Mouse (Mus musculus) limb, embryonic 14.5 days (tissue): ENCODE measurements around the gene Tmem72. TPM values are rescaled to one million over a fixed set of nuclear protein-coding genes. Genes with fewer than 3 reads are reported as not detected.

ENCODE experiments used
- ATAC-seq: fragments of 200-750 bp; cut with Nextera tagmentation; 2 replicates; pipeline ENCODE4 v1.8.0; 2017; ENCODE audit warnings: low read depth, moderate number of reproducible peaks, moderate TSS enrichment; ENCODE audit not compliant: low FRiP score
- DNase-seq: peaks from one replicate; pipeline ENCODE4 v3.0.0-alpha.2; 2015; ENCODE audit warnings: low spot score
- H3K27ac ChIP-seq: fragments of 300-500 bp; sonication (generic); replicated peaks from 2 replicates; pipeline ENCODE4 v1.5.1; 2014; ENCODE audit warnings: low read depth, mild to moderate bottlenecking, low read length, moderate library complexity, mixed read lengths
- H3K27me3 ChIP-seq: fragments of 300-500 bp; sonication (generic); 2 replicates; pipeline ENCODE4 v1.6.1; 2014; ENCODE audit warnings: low read length, mixed read lengths; ENCODE audit not compliant: control insufficient read depth, insufficient read depth
- H3K36me3 ChIP-seq: fragments of 300-500 bp; sonication (generic); 2 replicates; pipeline ENCODE4 v1.6.1; 2014; ENCODE audit warnings: mild to moderate bottlenecking, low read length, moderate library complexity, mixed read lengths; ENCODE audit not compliant: control insufficient read depth, insufficient read depth
- H3K4me1 ChIP-seq: fragments of 300-500 bp; sonication (generic); 2 replicates; pipeline ENCODE4 v1.6.1; 2014; ENCODE audit warnings: antibody characterized with exemption, low read length, mixed read lengths; ENCODE audit not compliant: control insufficient read depth, insufficient read depth
- H3K4me2 ChIP-seq: fragments of 300-500 bp; sonication (generic); replicated peaks from 2 replicates; pipeline ENCODE4 v1.6.1; 2014; ENCODE audit warnings: low read depth, mild to moderate bottlenecking, low read length, moderate library complexity; ENCODE audit not compliant: severe bottlenecking
- H3K4me3 ChIP-seq: fragments of 300-500 bp; sonication (generic); replicated peaks from 2 replicates; pipeline ENCODE4 v1.5.1; 2014; ENCODE audit warnings: low read length
- H3K9ac ChIP-seq: fragments of 300-500 bp; sonication (generic); 2 replicates; pipeline ENCODE4 v1.6.1; 2014; ENCODE audit warnings: mild to moderate bottlenecking, low read depth, low read length, moderate library complexity; ENCODE audit not compliant: severe bottlenecking
- H3K9me3 ChIP-seq: fragments of 300-500 bp; sonication (generic); 2 replicates; pipeline ENCODE4 v1.6.1; 2016; ENCODE audit warnings: low read length; ENCODE audit not compliant: control insufficient read depth
- POLR2A ChIP-seq: fragments of 200-500 bp; IDR thresholded peaks from 2 replicates; pipeline ENCODE4 v1.8.0; 2012; ENCODE audit warnings: inconsistent platforms, mild to moderate bottlenecking, moderate library complexity, borderline replicate concordance; ENCODE audit not compliant: insufficient read depth, insufficient read length; ENCODE audit errors: extremely low read depth
- WGBS: fragments of 180-500 bp; shearing (Covaris S2); extraction: QIAGEN DNeasy Blood & Tissue Kit; methylation state at CpG from one replicate; pipeline ENCODE4 v1.1.7; 2014; 5-methylcytosine and 5-hydroxymethylcytosine counted together
- microRNA-seq: library from miRNA; unstranded; fragments of <30 nt; microRNA quantifications from one replicate; pipeline ENCODE4, GENCODE M21; 2016
- polyA plus RNA-seq, 2 experiments: library from polyadenylated mRNA; depleted of rRNA in 1 of 2; stranded (reverse) in 1 of 2; unstranded in 1 of 2; fragments of >200 nt; fragmentation: Nextera tagmentation in 1 of 2; extraction: Ambion mirVana in 1 of 2; gene quantifications; 2 replicates each; pipeline versions ENCODE4 v1.2.1 to v1.2.3; 2012 to 2014

Gene Tmem72
- polyA plus RNA-seq, 2 experiments: 0.03 to 0.08 TPM

- Histone ChIP-seq H3K9ac (no peak overlapping the region), H3K4me2 (no peak overlapping the region), H3K9me3 (no peaks in the 10 kb centered on the region), H3K4me3 (no peak overlapping the region), H3K27ac (no peak overlapping the region), H3K4me1 (no peaks in the 10 kb centered on the region), H3K27me3 (no peaks in the 10 kb centered on the region), H3K36me3 (no peaks in the 10 kb centered on the region)
- ATAC-seq: no peak
- DNase-seq: no peak
- WGBS: 89% methylated on average over 17 of the region's 17 CpGs
- no peak for TF ChIP-seq POLR2A
These were observed 82.7 kb downstream of the Tmem72 start for GRCm38 (mm10) chr6:116633741-116634695.

- H3K4me2 ChIP-seq: no peak overlapping the region
- no peaks in the 10 kb centered on the region for H3K36me3 ChIP-seq
- H3K9me3 ChIP-seq: no peaks in the 10 kb centered on the region
- H3K9ac ChIP-seq: no peak overlapping the region
- H3K27me3 ChIP-seq: no peaks in the 10 kb centered on the region
- no peak overlapping the region for H3K27ac ChIP-seq
- no peak overlapping the region for H3K4me3 ChIP-seq
- ATAC-seq (no peak), DNase-seq (peak; percentile 66)
- WGBS: 55% methylated on average over 1 of the region's 1 CpGs
- TF ChIP-seq POLR2A: no peak
- 0 out of 2 replicates have a peak, but pooled peaks cover 2% of the 10 kb centered on the region for H3K4me1 ChIP-seq
These were observed 84.6 kb downstream of the Tmem72 start for GRCm38 (mm10) chr6:116632129-116632528.

GRCm38 (mm10) chr6:116629766-116630165 is 86.9 kb downstream of the Tmem72 start:
- Histone ChIP-seq H3K27ac (no peak overlapping the region), H3K4me2 (no peak overlapping the region), H3K4me3 (no peak overlapping the region), H3K9me3 (no peaks in the 10 kb centered on the region), H3K4me1 (0 out of 2 replicates have a peak, but pooled peaks cover 2% of the 10 kb centered on the region), H3K36me3 (peaks cover 8% of the 10 kb centered on the region; the same call in 1 of the 2 replicates), H3K9ac (no peak overlapping the region), H3K27me3 (no peaks in the 10 kb centered on the region)
- DNase-seq (no peak), ATAC-seq (no peak)
- 87% methylated on average over 10 of the region's 10 CpGs for WGBS
- no peak for TF ChIP-seq POLR2A

Small RNA genes lying within 50 kb of the gene (microRNA-seq; reads per million reads assigned to microRNA genes)
- not detected for gene Mir7043

Other genes starting within 250 kb of the Tmem72 start
- not detected in 2 replicates for gene Olfr211, start 227.8 kb downstream of the Tmem72 start, polyA plus RNA-seq (2012; rRNA removed)
- gene Olfr211, start 227.8 kb downstream of the Tmem72 start, polyA plus RNA-seq (2014; fragmentation: Nextera tagmentation; extraction: Ambion mirVana): not detected in 2 replicates
- gene Olfr212, start 210.4 kb downstream of the Tmem72 start, polyA plus RNA-seq (2012; rRNA removed): 0.03 TPM in 1 of 2 replicates, not detected in the other
- gene Olfr212, start 210.4 kb downstream of the Tmem72 start, polyA plus RNA-seq (2014; fragmentation: Nextera tagmentation; extraction: Ambion mirVana): not detected in 2 replicates
- gene Olfr213, start 178.5 kb downstream of the Tmem72 start, polyA plus RNA-seq (2012; rRNA removed): not detected in 2 replicates
- gene Olfr213, start 178.5 kb downstream of the Tmem72 start, polyA plus RNA-seq (2014; fragmentation: Nextera tagmentation; extraction: Ambion mirVana): not detected in 2 replicates
- gene Gm5580, start 165.8 kb downstream of the Tmem72 start, polyA plus RNA-seq (2012; rRNA removed): 0.10 and 0.14 TPM in 2 replicates
- gene Gm5580, start 165.8 kb downstream of the Tmem72 start, polyA plus RNA-seq (2014; fragmentation: Nextera tagmentation; extraction: Ambion mirVana): 0.41 and 0.50 TPM in 2 replicates
- not detected in 2 replicates for gene Olfr214, start 162.7 kb downstream of the Tmem72 start, polyA plus RNA-seq (2012; rRNA removed)
- not detected in 2 replicates for gene Olfr214, start 162.7 kb downstream of the Tmem72 start, polyA plus RNA-seq (2014; fragmentation: Nextera tagmentation; extraction: Ambion mirVana)
- not detected in 2 replicates for gene Olfr215, start 132.7 kb downstream of the Tmem72 start, polyA plus RNA-seq (2012; rRNA removed)
- not detected in 2 replicates for gene Olfr215, start 132.7 kb downstream of the Tmem72 start, polyA plus RNA-seq (2014; fragmentation: Nextera tagmentation; extraction: Ambion mirVana)
- gene Zfp422, start 87.9 kb downstream of the Tmem72 start, polyA plus RNA-seq (2012; rRNA removed): 109 and 128 TPM in 2 replicates
- gene Zfp422, start 87.9 kb downstream of the Tmem72 start, polyA plus RNA-seq (2014; fragmentation: Nextera tagmentation; extraction: Ambion mirVana): 166 and 184 TPM in 2 replicates
- gene Depp1, start 66.3 kb downstream of the Tmem72 start, polyA plus RNA-seq (2012; rRNA removed): 13.8 and 17.6 TPM in 2 replicates
- gene Depp1, start 66.3 kb downstream of the Tmem72 start, polyA plus RNA-seq (2014; fragmentation: Nextera tagmentation; extraction: Ambion mirVana): 27.7 and 28.6 TPM in 2 replicates
- 5.9 and 6.0 TPM in 2 replicates for gene Rassf4, start 43.0 kb downstream of the Tmem72 start, polyA plus RNA-seq (2012; rRNA removed)
- 11.3 and 14.3 TPM in 2 replicates for gene Rassf4, start 43.0 kb downstream of the Tmem72 start, polyA plus RNA-seq (2014; fragmentation: Nextera tagmentation; extraction: Ambion mirVana)